Mouse (Mus musculus) left cerebral cortex, adult 18-20 months (tissue): ENCODE data around the gene Ifi47. TPM values are rescaled to one million over a fixed set of nuclear protein-coding genes. Genes with fewer than 3 reads are reported as not detected.
A peak's percentile ranks its signal among the peaks of the same experiment; 100 is the strongest.
"Not testable (repeated sequence)": the region's sequence is repeated elsewhere in the genome, so short reads cannot be mapped to it uniquely, and the experiment has no call there.

ENCODE experiments used
- DNase-seq, 2 experiments: peaks; one replicate each; pipeline ENCODE4 v3.0.0; 2021 to 2022; ENCODE audit warnings: low spot score in 2 of 2, mixed read lengths in 1 of 2
- long read RNA-seq, 2 experiments: library from polyadenylated mRNA; stranded (forward); transcript quantifications; one replicate each; pipeline ENCODE4 v2.0.0; 2021
- total RNA-seq, 2 experiments: library from RNA; stranded (reverse); gene quantifications; 2 replicates each; pipeline ENCODE4 v1.2.3; 2021

The Ifi47 gene
- total RNA-seq, result 1 to 10 TPM; 1.0 to 1.4 TPM
- long read RNA-seq, experiment 1, partial matches to known transcripts, result 0 of 5 reads
- long read RNA-seq, experiment 1, other reads (novel, unspliced or antisense), result 0 of 5 reads
- long read RNA-seq, experiment 2, partial matches to known transcripts, result 0 of 1 reads
- long read RNA-seq, experiment 2, other reads (novel, unspliced or antisense), result 0 of 1 reads

- not testable (repeated sequence) for DNase-seq
These were observed at the start of gene Ifi47 for GRCm38 (mm10) chr11:49076001-49076757. Gene Ifi47, plus strand, starts transcription at chr11:49076587.

- DNase-seq, result not testable (repeated sequence)
These were observed 26.3 kb upstream of the Ifi47 start for GRCm38 (mm10) chr11:49050064-49050463.

GRCm38 (mm10) chr11:49051093-49051891 lies 25.1 kb upstream of the Ifi47 start, which contains the start of gene 9930111J21Rik2:
Gene 9930111J21Rik2, minus strand, starts transcription at chr11:49051242.
- DNase-seq, result not testable (repeated sequence)

- DNase-seq, result not testable (repeated sequence)
These were observed 24.5 kb upstream of the Ifi47 start for GRCm38 (mm10) chr11:49051894-49052293.

GRCm38 (mm10) chr11:49060061-49060460 lies 16.3 kb upstream of the Ifi47 start:
- DNase-seq, result not testable (repeated sequence)

GRCm38 (mm10) chr11:49061865-49062264 lies 14.5 kb upstream of the Ifi47 start:
- not testable (repeated sequence) for DNase-seq

- not testable (repeated sequence) for DNase-seq
These were observed 12.5 kb upstream of the Ifi47 start, which contains the start of gene Tgtp2 for GRCm38 (mm10) chr11:49063713-49064469. Gene Tgtp2, minus strand, starts transcription at chr11:49064206.

GRCm38 (mm10) chr11:49068358-49068757 lies 8.0 kb upstream of the Ifi47 start:
- DNase-seq, result no peak

GRCm38 (mm10) chr11:49077012-49077411 lies 625 bp downstream of the Ifi47 start:
- DNase-seq, result no peak

GRCm38 (mm10) chr11:49078719-49079118 lies 2.3 kb downstream of the Ifi47 start:
- no peak for DNase-seq

- no peak for DNase-seq
These were observed 4.2 kb downstream of the Ifi47 start for GRCm38 (mm10) chr11:49080636-49081035.

- no peak for DNase-seq
These were observed 5.0 kb downstream of the Ifi47 start for GRCm38 (mm10) chr11:49081356-49081755.

GRCm38 (mm10) chr11:49081886-49082285 lies 5.5 kb downstream of the Ifi47 start:
- no peak for DNase-seq

GRCm38 (mm10) chr11:49083146-49083545 lies 6.8 kb downstream of the Ifi47 start:
- DNase-seq, result peak in 1 of 2 experiments; percentile 20

GRCm38 (mm10) chr11:49083808-49084207 lies 7.4 kb downstream of the Ifi47 start:
- DNase-seq, result no peak

- no peak for DNase-seq
These were observed 8.0 kb downstream of the Ifi47 start for GRCm38 (mm10) chr11:49084385-49084784.

- no peak for DNase-seq
These were observed 8.5 kb downstream of the Ifi47 start for GRCm38 (mm10) chr11:49084875-49085274.

- DNase-seq, result no peak
These were observed 10.5 kb downstream of the Ifi47 start for GRCm38 (mm10) chr11:49086858-49087361.

GRCm38 (mm10) chr11:49087830-49088616 lies 11.6 kb downstream of the Ifi47 start:
- DNase-seq, result no peak
